Mouse (Mus musculus) bone marrow macrophage, adult 2 months (primary cell): ENCODE results near the gene Acd.

Source experiments
- CTCF ChIP-seq: IDR thresholded peaks from 2 replicates; pipeline ENCODE4 v1.5.1; 2012; ENCODE audit warnings: low read depth, mild to moderate bottlenecking, low read length, moderate library complexity
- POLR2A ChIP-seq: IDR thresholded peaks from 2 replicates; pipeline ENCODE4 v1.6.1; 2012; ENCODE audit warnings: mild to moderate bottlenecking, low read depth, low read length, borderline replicate concordance

- no peak for TF ChIP-seq POLR2A
- TF ChIP-seq CTCF = no peak
These were observed 31.3 kb upstream of the Acd start for GRCm38 (mm10) chr8:105732186-105732585.
